Mouse (Mus musculus) urinary bladder, postnatal 4 days (tissue): ENCODE results near the gene Sarm1.
A peak's percentile ranks its signal among the peaks of the same experiment; 100 is the strongest.

Source experiments
- DNase-seq, 2 experiments: peaks; one replicate each; pipeline ENCODE4 v3.0.0; 2021 to 2022; ENCODE audit warnings: low spot score in 2 of 2

Gene Sarm1

GRCm38 (mm10) chr11:78512025-78512957 lies 14.7 kb upstream of the Sarm1 start, which contains the start of the genes Tmem199 and Poldip2:
Gene Tmem199, minus strand, starts transcription at chr11:78512172.
Gene Poldip2, plus strand, starts transcription at chr11:78512193.
- DNase-seq: peak; percentile 86 to 91

- DNase-seq: no peak
Observed at GRCm38 (mm10) chr11:78509148-78509547, 11.6 kb upstream of the Sarm1 start.

DNA sequence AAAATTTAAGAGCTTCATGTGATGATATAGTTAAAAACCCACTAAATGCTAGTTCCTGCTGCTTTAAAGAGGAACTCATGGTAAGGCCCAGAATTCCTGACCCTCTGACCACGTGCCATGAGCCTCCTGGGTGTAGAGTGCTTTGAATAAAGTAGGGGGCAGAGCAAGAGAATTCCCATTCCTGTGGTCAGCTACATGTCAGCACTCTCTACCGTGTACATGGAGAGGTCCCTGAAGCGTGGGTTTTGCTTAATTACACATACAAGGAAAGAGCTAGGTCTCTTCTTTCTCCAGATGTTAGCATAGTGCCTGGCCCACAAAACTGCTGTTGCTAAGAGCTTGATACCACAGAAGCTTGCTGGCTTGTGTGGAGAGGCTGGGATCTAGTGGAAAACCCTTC lies 7.9 kb upstream of the Sarm1 start:
- DNase-seq: no peak

- DNase-seq: no peak
Observed at GRCm38 (mm10) chr11:78502909-78503650, 5.5 kb upstream of the Sarm1 start, which contains the start of gene Sebox. Gene Sebox, plus strand, starts transcription at chr11:78503447.

DNA sequence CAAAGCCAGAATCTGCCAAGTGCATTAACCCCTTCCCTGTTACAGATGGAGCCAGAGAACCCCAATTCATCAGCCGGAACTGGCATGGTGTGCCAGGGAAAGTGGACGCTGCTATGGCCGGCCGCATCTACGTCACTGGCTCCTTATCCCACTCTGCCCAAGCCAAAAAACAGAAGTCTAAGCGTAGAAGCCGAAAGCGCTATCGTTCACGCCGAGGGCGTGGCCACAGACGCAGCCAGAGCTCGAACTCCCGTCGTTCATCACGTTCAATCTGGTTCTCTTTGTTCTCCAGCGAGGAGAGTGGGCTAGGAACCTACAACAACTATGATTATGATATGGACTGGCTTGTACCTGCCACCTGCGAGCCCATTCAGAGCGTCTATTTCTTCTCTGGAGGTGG lies 4.0 kb upstream of the Sarm1 start:
- DNase-seq: no peak

DNA sequence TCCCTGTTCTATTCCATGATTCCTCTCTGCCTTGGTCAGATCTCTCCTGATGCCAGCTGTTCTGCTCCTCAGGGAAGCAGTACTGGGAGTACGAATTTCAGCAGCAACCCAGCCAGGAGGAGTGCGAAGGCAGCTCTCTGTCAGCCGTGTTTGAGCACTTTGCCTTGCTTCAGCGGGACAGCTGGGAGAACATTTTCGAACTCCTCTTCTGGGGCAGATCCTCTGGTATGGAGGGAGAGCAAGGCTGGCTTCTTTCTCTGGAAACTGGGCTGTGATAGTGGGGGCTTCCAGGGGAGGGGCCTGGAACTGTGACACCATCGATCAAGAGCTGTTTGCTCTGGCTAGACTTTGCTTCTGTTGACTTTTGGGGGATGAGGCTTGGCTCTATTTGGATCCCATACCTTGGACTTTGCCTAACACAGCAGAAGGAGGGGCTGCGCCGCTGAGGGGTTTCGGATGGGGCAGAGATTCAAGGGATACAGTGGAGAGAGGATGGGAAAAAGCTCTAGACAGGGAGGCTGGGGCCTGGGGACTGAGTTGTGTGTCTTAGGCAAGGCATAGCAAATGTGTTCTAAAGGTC lies 3.2 kb upstream of the Sarm1 start:
- no peak for DNase-seq

DNA sequence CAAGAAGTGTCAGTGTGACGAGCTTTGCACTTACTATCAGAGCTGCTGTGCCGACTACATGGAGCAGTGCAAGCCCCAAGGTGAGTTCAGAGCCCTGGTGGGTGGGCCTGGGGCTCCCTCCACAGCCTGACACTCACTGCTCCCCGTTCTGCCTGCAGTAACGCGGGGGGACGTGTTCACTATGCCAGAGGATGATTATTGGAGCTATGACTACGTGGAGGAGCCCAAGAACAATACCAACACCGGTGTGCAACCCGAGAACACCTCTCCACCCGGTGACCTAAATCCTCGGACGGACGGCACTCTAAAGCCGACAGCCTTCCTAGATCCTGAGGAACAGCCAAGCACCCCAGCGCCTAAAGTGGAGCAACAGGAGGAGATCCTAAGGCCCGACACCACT lies 2.0 kb upstream of the Sarm1 start:
- DNase-seq: no peak

DNA sequence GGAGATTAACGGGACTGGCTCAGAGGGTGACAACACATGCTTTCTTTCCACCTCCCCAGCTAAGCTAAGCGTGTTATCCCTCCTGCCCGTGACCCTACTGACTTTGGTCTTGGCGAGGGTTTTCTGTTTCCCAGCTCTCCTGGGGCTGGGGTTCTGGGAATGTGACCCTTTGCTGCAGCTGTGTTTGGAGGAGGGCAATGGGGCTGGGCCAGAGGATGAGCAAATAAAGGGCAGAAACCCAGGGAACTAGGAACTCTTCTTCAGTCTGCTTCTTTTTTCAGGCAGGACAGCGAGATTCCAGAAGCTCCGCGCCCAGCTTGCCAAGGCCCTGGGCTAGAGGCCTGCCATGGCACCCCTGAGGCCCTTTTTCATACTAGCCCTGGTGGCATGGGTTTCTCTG lies 1.4 kb upstream of the Sarm1 start, which contains the start of gene Vtn:
TSS of gene Vtn (plus strand) at position 88 of the 400 bp plus-strand sequence.
- DNase-seq: no peak

GRCm38 (mm10) chr11:78497071-78497541 lies 448 bp downstream of the Sarm1 start:
- no peak for DNase-seq

DNA sequence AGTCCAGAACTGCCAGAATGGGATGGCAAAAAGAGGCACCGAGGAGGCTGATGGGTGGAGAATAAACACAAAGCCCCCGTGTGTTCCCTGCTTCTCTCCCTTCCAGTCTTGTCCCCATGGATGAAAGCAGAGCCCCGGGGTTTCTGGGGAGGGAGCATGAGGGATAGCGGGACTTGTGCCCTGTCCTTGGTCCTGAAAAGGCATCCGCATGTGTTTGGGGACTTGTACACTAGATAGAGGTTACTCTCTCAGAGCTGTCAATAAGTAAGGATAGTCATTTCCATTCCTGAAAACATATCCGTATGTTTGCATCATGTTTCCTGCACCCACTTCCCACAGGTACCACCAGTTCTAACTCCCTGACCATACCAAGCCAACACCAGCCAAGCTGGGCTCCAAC lies 1.6 kb downstream of the Sarm1 start:
- no peak for DNase-seq

DNA sequence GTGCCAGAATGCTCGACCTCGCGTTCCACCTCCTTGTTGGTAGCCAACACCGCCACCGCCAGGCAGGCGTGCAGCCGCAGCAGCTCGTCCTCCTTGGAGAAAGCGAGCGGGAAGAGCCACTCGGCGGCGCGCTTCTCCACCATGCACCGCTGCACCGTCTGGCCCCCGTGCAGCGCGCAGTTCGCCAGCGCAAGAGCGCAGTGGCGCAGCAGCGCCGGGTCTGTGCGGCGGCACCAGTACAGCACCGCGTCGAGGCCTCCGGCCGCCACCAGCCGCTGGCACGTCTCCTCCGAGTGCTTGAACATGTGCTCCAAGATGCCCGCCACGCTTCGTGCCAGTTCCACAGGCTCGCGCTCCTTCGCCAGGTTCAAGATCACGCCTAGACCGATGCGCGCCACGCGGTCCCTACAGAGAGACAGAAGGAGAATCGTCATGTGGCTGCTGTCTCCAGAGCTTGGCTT lies 6.7 kb downstream of the Sarm1 start:
- DNase-seq: no peak

GRCm38 (mm10) chr11:78488168-78488567 lies 9.4 kb downstream of the Sarm1 start:
- DNase-seq: peak; percentile 32 to 77

GRCm38 (mm10) chr11:78483639-78484038 lies 13.9 kb downstream of the Sarm1 start:
- no peak for DNase-seq

DNA sequence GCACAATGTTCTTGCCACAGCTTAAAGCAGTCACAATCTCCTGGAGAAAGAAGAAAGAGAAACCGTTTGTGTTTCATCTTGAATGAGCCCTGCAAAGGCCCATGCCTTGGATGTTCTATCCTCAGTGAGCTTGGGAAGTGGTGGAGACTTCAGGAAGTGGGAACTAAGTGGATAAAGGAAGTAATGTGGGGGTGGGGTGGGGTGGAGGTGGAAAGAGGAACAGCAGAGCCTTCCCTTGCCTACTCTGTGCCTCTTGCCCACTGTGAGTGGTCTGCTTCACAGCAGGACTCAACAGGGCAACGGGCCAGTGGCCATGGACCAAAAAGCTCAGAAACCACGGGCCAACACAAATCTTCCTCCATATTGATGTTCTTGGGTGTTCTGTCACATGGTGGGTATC lies 22.3 kb downstream of the Sarm1 start:
- no peak for DNase-seq

GRCm38 (mm10) chr11:78471326-78472103 lies 26.0 kb downstream of the Sarm1 start:
- no peak for DNase-seq

- DNase-seq: no peak
Observed at GRCm38 (mm10) chr11:78467932-78468331, 29.6 kb downstream of the Sarm1 start.

DNA sequence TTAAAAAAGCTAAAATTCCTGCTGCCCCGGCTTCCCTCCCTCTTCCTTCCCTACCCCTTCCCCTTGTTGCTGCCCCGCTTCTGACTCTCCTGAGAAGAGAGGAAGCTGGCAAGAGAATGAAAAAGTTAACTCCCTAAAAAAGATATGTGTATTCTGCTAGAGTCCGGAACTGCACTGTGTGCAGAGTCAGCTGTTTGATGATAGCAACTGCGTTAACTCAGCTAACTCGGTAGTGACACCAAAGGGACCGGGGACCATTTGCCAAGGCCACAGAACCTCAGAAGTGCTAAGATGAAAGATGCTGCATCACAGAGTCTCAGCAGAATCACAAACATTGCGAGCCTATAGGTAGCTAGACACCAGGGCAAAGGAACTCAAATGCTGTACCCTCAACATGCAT lies 30.0 kb downstream of the Sarm1 start:
- no peak for DNase-seq

- peak in 1 of 2 experiments; percentile 24 for DNase-seq
Observed at GRCm38 (mm10) chr11:78466242-78466912, 31.2 kb downstream of the Sarm1 start.

DNA sequence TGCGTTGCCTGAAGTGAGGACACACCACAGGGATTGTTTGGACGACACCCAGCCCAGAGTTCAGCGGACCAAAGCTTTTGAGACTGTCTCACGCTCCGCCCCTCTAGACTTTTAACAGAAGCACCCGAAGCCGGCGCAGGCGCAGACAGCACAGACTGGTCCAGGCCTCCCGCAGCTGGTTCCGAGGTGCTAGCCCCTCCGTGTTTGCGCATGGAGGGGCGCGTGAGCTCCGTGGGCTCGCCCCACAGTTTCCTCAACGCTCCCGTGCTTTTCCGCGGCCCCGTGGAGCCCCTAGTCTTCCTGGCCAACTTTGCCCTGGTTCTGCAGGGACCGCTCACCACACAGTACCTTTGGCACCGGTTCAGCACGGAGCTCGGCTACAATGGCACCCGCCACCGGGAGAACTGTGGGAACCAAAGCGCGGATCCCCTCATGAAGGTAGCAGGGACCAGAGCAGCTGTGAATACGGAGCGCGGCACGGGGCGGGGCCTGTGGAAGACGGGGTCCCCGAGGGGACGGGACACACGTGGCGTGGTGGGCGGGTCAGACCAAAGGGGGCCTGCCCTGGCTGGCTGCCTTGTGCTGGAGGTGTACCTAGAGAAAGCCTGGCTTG lies 31.9 kb downstream of the Sarm1 start, which contains the start of gene Slc46a1:
TSS of gene Slc46a1 (plus strand) at position 130 of the 613 bp plus-strand sequence.
- DNase-seq: peak; percentile 90

DNA sequence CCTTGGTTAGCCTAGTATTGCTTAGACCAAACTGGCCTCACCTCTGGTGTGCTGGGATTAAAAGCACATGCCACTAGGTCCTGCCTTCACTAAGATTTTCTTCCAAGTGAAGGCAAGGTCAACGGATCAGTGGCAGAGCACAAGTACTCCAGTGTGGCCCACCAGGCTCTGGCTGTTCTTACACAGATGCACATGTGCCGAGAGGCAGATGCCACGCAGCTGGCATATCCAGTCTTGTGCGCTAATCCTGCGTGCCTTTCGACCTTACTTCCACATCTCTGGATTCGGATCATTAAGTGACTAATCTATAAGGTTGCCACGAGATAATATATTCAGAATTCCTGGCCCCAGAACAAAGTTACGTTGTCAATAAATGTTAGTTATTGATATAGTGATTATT lies 32.4 kb downstream of the Sarm1 start:
- no peak for DNase-seq
